Mouse (Mus musculus) cerebellum, adult 18-20 months (tissue): ENCODE results near the gene Cmip.

ENCODE experiments used
- DNase-seq, 2 experiments: peaks; one replicate each; pipeline ENCODE4 v3.0.0; 2021

Cmip gene

DNA sequence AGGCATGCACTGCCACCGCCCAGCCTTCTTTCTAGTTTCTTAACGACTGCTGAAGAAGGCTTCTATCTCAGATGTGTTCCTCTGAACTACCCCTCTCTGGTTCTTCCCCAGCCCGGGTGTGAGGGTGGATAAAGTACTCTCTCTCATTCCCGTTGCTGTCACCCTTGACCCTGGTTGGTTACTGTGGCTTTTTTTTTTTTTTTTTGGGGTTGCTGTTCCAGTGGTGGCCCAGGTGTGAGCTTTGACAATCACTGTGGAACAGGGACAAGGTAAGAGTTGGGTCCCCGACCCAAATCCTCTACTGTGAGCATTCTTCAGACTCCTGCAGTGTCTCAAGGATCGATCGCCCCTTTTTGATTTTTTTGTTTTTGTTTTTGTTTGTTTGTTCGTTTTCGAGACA lies 214.8 kb downstream of the Cmip start:
- DNase-seq: no peak

DNA sequence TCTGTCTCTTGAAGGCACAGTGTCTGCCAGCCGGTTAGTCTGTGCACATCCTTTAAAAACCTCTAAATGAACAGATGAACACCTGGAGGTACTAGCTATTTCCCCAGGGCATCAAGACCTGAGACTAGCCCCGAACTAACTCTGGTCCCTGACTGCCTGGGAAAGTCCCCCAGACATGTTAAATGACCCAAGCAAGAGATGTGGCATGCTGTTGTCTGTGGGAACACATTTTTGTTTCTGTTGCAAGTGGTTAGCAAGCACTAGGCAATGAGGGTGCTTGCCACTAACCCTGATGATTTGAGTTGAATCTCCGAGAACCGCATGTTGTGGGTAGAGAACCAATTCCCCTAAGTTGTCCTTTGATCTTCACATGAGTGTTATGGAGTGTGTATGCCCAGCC lies 215.5 kb downstream of the Cmip start:
- no peak for DNase-seq

DNA sequence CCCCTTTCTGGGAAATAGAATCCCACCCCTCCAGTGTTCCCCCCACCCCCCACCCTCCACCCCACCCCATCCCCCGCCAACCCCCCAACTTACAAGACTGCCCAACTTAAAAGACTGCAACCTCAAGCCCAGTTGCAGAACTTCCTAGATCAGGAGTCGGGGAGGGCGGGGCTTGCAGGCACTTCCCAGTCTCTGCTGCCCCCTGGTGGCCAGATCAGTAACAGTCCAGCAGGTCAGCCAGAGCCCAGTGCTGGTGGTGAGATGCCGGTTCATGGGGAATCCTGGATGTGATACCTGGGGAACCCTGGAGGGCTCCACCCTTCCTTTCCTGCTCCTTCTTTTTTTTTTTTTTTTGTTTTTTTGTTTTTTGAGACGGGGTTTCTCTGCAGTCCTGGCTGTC lies 218.1 kb downstream of the Cmip start:
- peak; percentile 87 to 93 for DNase-seq

DNA sequence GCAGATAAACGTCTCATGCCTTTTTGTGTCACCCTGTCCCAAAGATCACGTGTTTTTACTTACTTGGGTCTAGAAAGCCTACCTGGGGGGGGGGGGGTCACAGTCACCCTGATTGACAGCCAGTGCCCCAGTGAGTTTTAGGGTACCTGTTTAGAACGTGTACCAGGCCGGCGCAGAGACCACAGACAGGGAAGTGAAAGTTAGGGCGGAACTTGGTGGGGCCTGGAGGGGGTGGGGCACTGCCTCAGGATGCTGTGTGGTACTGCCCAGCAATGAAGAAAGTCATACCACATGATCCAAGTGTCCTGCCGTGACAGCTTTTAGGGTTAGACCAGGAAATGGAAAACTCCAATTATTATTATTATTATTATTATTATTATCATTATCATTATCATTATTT lies 219.0 kb downstream of the Cmip start:
- DNase-seq: no peak

DNA sequence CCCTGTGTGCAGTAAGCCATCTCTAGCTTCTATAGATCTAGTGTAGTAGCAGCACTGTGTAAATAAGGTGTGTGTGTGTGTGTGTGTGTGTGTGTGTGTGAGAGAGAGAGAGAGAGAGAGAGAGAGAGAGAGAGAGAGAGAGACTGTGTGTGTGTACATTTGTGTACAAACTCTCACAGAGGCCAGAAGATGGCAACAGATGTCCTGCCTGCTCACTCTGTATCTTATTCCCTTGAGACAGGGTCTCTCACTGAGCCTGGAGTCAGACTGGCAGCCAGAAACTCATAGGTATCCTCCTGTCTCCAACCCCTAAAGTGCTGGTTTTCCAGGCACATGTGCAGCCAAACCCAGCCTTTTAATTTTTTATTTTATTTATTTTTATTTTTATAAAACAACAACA lies 221.2 kb downstream of the Cmip start:
- no peak for DNase-seq

DNA sequence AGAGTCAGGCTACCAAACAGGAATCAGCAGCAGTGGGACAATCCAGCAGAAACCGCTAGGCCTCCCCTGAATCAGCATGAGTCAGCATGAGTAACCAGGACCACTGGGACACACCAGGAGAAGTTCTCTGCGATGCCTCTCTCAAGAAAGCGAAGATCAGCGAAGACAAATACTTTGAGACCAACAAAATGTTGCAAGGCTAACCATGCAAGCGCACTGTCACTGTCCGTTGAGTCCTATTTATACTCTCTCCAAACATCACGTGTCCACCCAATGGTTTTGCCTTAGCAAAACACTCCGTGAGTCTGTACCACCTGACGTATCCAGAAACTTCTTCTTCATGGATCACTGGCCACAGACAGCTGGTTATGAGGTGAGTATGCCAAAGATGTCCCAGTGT lies 223.1 kb downstream of the Cmip start:
- DNase-seq: no peak

DNA sequence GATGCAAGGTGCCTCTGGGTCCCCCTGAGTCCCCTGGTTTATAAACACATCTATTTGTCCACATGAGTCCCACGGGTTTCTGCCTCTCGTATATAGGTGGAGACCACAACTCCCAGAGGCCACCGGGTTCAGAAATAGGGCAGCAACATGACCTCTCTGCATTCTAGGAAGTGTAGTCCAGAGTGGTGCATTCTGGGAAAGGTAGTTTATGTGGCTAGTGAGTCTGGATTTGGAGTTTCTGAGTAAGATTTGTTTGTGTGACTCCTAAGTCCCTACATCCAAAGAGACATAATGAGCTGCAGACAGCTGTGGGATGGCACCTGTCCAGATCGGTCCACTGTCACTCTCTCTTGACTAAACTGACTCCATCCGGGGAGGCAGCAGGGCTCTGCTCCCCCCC lies 223.7 kb downstream of the Cmip start:
- no peak for DNase-seq

DNA sequence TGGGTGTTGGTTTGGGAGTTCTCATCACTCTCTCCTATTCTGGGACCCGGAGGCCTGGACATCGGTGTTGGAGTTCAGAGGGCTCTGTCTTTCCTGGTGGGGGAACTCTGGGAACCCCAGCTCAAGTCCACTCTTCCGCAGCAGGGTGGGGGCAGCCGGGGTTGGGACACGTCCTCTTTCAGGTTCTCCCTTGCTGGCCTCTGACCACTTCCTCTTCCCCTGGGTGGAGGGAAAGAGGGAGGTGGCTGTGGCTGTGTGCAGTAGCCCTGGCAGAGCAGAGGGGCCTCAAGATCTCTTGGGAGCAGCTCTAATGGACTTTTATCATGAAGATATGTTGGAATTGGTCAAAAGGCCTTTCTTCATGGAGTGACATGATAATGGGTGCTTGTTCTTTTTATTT lies 225.0 kb downstream of the Cmip start:
- no peak for DNase-seq

DNA sequence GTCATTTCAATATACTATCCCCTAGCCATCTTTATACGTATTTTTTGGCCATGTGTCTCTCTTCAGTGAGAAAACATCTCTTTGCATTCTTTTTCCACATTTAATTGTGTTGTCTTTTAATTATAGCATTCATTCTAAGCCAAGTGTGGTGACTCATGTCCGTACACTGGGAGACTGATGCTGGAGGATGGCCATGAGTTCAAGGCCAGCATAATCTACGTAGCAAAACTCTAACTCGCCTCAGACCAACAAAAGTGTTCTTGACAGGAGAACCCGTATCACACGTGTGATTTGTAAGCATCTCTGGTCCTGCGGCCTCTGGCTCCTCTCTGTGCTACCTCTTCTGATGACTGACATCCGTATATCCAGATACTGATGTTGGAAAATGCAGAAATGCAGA lies 227.9 kb downstream of the Cmip start:
- DNase-seq: no peak

DNA sequence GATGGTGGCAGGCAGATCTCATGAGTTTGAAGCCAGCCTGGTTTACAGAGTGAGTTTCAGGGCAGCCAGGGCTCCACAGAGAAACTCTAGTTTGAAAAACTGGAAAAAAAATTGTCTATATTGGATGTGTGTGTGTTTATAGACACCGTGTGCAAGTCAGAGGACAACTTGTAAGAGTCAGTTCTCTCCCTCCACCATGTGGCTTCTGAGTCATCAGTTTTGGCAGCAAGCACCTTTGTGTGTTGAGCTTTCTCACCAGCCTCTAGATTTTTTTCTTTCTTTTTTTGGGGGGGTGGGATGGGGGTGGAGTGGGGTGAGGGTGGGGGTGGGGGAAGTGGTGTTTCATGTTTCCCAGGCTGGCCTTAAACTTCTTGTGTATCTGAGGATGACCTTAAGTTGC lies 228.5 kb downstream of the Cmip start:
- DNase-seq: no peak

DNA sequence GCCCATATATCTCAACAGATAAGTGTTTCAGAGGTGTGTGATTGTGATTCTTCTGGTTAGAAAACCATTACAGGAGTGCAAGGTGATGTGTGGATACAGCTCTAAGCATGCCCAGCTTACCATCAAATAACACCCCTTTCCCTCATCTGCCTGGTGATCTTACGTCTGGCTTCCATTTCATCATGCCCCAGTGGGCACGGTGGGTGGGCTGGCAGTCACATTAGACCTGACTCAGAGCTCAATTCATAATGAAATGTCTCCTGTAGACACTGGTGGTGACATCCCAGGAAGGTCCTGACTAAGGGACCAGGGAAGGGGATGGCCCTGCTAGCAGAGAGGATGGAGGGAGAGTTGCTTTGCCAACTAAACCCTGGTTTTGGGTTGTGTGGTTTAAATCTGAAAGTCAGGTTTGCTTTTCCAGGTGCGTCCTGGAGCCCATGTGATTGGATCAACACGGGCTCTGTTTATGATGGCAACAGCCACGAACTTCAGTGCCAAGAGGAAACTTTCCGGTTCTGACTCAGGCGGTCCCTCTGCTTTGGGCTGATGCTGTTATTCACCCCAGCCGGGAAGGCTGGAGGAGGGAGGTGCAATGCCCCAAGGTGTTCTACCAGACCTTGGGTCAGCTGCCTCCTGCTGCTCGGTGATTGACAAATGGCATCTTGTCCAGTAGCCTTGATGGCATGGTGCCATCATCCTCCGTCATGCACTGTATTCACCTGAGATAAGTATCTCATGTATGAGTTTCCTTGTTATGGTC lies 231.6 kb downstream of the Cmip start:
- DNase-seq: no peak

DNA sequence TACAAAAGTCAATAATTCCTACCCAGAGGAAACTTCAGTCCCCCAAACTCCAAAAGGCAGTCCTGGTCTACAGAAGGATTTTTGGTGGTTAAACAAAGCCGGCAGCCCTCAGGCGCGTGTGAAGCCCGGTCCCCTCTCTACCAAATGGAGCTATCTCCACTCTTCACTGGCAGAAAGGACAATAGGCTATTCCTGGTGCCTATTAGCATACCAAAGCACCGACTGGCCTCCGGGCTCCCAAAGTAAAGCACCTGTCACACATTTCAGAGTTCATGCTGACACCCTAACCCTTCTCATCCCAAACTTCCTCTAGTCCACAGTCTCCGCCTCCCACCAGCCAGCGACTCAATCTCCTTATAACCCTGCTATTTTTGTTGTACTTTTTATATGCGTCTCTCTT lies 236.7 kb downstream of the Cmip start:
- no peak for DNase-seq

DNA sequence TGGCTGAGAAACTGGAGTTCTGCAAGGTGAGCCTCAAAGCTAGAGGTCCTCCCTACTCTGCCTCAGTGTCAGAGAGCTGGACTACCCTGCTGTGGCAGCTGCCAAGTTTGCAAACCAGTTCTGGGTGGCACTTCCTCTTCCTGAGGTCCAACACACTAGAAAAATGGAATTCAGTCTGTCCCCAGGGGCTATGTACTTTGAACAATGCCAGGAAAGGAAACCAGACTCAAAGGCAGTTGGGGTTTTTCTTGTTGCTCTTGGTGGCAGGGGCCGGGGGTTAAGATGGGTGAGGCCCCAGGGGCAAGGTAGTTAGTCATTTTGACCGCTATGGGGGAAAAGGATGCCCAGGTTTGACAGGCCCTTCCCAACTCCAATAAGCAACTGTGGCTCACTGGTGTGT lies 238.0 kb downstream of the Cmip start:
- DNase-seq: no peak

DNA sequence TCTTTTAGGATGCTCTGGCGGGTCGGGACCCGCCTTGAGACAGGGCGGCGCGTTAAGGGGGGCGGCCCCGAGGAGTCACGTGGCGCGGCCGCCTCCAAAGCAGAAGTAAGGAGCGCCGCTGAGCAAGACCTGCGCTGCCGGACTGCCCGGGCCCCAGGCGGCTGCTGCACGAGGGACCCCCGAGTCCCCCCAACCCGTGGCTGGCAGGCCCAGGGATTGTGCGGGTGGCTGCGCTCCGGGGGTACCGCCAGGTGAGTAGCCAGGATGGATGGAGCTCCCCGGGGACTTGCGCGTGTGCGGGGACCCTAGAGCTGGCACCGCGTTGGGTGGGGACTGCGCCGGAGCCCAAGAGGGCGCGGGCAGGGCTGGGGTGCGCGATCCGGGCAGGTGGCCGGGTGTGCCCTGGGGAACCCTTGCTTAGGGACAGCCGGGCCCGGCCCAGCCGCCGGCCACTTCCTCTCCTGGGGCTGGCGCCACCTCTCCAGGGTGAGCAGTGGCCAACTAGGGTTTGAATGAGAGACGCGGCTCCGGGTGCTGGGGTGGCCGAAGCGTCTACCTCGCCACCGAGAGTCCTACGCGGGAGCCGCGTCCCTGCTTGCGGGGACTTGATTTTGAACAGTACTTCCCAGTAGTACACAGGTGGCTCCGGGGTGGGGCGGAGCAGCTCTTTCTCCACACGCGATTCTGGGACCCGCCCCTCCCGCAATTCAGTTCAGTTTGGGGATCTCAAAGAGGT lies 241.5 kb downstream of the Cmip start, which contains the start of gene Plcg2:
Gene Plcg2 (plus strand): TSS at position 113 of the 736 bp plus-strand sequence.
- DNase-seq: no peak

DNA sequence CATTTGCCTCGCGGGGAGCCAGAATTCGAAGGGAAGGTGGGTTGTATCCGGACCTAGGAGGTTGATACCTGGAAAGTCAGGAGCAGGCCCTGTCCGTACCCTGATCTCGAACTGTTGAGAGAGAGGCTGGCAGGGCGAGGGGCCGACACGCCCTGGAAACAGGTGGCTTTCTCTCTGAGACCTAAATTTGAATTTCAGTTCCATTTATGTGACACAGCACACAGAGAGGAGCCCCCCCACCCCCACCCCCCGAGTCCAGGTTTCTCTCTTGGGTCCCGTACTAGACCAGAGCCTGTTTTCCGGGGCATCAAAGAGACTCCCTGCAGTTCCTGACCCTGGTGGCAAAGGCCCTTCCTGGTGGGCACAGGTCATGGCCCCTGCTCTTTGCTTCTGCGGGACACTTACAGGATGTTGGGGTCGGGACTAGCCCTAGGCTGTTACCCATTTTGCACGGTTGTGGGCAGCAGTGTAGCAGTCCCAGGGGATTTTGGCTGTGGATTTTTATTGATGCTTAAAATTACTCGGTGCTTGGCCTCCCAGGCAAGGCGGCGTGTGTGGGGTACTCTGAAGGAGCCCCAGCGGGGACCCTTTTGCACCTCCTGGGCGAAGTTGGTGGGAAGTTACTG lies 242.2 kb downstream of the Cmip start:
- DNase-seq: no peak

DNA sequence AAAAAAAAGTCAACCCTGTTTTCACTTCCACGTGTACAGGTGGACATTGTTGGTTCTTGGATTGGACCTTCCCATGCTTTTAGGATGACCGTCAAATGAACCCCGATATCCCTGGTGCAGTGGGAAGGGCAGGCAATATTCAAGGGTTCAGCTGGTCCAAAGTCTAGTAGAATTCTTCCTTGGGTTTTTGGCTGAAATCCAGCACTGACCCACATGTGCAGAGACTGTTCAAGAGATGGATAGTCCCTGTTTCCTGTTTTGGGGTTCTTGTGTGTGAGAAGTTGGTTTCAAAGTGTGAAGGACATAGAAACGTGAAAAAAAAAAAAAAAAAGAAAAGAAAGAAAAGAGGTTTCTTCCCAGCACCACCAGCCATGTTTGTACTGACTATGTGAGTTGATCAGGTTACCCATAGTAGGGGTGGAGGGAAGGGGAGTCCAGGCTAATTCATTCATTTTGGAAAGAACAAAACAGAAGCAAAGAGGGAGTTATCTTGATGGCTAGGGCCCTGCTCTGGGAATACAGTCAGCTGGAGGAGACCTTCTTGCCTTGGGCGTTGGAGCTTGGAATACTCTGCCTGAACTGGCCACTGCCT lies 243.5 kb downstream of the Cmip start:
- no peak for DNase-seq

DNA sequence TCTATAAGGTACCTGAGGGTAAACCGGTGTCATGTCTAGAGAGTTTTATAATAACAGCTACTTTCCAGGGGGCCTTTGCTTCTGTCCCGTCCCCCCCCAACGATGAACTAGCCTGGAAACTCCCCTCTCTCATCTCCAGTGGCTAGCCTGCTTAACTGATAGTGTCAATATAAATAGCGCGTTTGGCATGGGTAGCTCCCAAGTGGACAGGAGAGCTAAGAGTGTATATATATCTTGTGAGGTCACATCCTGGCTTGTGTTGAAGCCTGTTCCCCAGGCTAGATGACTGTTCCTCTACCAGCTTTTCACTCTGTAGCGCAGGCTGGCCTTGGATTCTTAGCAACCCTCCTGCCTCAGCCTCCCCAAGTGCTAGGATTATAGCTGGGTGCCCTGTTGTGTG lies 244.5 kb downstream of the Cmip start:
- no peak for DNase-seq

DNA sequence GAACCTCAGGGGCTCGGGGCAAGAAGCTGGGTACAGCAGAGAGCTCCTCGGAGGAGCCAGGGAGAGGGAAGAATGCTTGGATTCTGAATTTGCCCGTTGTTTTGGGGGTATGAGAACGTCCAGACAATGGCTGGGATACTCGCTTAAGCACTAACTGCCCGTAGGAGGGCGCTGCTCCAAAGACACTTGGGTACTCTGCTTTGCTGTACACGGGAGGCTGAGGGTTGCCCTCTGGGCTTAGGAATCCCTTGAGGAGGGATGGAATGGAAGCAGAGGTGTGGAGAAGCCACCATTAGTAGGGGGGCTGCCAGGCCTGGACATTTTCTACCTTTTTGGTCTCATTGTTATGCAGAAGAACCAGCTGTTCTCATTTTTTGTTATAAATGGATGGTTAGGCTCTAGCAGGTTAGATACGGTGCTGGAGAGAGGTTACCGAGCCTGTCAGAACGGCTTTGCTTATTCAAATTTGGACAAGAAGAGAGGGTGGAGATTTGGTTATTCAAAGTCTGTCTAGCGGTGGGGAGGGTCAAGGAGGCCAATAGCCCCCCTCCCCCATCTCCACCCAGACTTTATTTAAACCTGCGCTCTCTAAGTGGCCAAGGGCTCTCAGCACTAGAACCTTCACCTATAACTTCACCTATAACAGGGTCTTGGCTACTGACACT lies 246.7 kb downstream of the Cmip start:
- no peak for DNase-seq

DNA sequence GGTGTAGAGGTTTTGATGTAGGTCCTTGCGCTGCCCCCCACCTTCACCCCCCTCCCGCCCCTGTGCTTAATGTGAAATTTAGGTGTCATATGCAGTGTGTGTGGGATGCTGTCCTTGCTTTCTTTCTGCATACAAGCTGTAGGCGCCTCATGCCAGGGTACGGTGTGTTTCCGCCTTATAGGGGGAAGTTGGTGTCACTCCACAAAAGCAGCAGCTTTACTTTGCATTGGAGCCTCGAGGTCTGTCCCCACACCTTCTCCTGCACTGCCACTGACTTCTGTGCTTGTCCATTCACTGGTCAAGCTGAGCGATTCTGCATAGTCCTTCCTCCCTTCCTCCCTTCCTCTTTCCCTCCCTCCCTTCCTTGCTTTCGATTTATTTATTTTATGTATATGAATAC lies 250.8 kb downstream of the Cmip start:
- no peak for DNase-seq
